Mouse (Mus musculus) left cerebral cortex, postnatal 36 days (tissue): ENCODE results near the gene Mroh8. TPM values are rescaled to one million over a fixed set of nuclear protein-coding genes. Genes with fewer than 3 reads are reported as not detected.
"Not testable (repeated sequence)": the region's sequence is repeated elsewhere in the genome, so short reads cannot be mapped to it uniquely, and the experiment has no call there.

Source experiments
- DNase-seq, 2 experiments: peaks; one replicate each; pipeline ENCODE4 v3.0.0; 2021 to 2022; ENCODE audit warnings: low spot score in 2 of 2, mixed read lengths in 1 of 2
- intact Hi-C: fragments of 180-260 bp; cut with DNase I; formaldehyde crosslinking; loops from one replicate; pipeline ENCODE4 v1.15.1; 2025
- total RNA-seq, 2 experiments: library from RNA; stranded (reverse); gene quantifications; 2 replicates each; pipeline ENCODE4 v1.2.3; 2021

Mroh8 gene
- total RNA-seq, 2 experiments from 2014 or later: 1.8 to 1.9 TPM

DNA sequence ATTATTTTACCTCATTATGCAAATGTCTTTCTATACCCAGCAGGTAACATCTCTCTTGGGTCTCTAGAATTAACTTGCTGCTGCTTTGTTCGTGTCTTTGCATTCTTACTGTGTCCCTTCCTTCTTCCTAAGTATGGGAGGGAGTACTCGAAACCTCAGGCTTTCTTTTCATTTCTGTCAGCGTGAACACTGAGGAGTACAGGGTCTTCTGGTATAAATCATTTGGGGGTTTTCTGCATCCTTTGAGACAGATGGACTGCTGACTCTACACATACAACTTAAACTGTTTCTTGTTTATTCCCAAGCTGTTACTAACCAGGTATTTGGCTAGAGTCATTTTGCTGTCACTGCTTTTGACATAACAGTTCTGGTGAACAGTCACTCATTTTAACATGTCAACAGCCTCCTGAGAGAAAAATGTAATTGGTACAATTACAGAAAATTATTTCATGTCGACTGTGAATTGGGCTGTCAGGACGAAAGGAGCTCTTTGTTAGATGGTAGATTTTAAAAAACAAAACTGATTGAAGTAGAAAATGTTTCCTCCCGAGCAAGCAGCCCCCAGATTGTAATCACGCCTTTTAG, 16.8 kb upstream of the Mroh8 start:
- intact Hi-C loops: no loop called here
- DNase-seq: no peak

GRCm38 (mm10) chr2:157292093-157292492, 12.7 kb upstream of the Mroh8 start:
- intact Hi-C loops: loop anchor here (1.0 kb wide), 1 partner anchor 47 kb away; no protein-coding TSS in a partner anchor
- DNase-seq: peak; percentile 55 to 57

GRCm38 (mm10) chr2:157288996-157289395, 9.6 kb upstream of the Mroh8 start:
- intact Hi-C loops: loop anchor here (2.0 kb wide), 1 partner anchor 282 kb away; the partner anchor contains the start of gene Blcap
- no peak for DNase-seq

GRCm38 (mm10) chr2:157287542-157287941, 8.2 kb upstream of the Mroh8 start:
- DNase-seq: peak; percentile 37 to 45
- intact Hi-C loops: no loop called here

DNA sequence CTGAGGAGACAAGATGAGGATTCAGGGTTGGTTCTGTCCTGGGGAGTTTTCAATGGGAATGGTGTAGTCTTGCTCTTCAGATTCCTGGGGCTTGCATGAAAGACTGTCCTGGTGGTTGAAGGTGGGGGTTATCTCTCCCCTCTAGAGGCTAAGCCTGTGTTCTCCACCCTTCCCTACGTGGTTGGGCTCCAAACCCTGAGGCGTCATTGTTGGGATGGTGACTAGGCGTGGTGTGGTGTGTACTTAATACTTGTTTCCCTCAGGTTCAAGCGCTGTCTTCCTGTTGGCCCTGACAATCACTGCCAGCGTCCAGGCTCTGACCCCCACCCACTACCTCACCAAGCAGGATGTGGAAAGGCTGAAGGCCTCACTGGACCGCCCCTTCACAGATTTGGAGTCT, 4.0 kb upstream of the Mroh8 start:
- intact Hi-C loops: no loop called here
- no peak for DNase-seq

DNA sequence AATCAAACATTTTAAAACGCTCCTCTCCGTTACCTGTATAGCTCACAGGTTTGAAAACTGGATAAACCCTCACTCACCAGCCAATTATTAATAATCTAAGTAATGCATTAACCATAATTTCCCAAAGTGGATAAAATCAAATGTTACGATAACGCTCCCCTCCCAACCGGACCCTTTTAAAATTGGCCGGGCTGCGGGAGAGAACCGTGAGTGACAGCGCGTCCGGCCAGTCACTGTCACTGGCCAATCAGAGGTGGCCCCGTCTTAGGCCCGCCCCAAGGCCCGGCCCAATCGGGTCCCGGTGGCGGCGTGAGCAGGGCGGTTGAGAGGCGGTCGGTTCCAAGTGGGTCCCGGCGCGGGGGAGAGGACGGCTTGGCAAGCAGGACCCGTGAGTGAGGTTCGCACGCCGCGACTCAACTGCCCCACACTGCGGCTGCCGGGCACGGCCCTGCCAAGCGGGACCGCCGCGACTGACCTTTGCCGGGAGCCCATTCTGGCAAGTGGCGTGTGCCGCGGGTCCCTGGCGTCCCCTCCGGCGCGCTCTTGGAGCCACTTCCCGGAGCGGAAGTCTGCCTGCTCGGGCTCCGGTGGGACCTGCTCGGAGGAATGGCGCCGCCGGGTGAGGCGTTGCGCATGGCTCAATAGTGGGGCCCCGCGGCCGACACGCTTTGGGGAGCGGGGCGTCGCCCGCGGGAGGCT, 483 bp downstream of the Mroh8 start, which contains the start of gene Rpn2:
TSS of gene Rpn2 (plus strand) at position 301 of the 699 bp plus-strand sequence.
- DNase-seq: peak; percentile 97 to 98
- intact Hi-C loops: loop anchor here (5.0 kb wide), 1 partner anchor 77 kb away; the partner anchor contains the start of gene Rbl1

DNA sequence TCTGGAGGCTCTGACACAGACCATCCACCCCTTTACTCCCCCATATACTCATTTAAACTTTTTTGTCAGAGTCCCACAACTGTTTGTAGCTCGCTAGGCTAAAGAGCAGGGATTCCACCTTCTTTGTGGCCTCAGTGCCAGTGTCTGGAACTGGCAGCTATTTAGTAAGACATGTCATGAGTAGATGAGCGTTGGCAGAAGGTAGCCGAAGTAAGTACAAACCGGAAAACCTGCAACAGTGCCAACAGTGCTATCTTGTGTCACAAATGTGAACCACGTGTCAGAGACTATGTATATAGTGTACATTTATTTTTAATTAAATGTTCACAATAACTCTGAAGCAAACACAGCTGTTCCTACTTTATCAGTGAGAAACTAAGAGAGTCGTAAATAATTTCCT, 15.5 kb downstream of the Mroh8 start:
- DNase-seq: no peak
- intact Hi-C loops: loop anchor here (5.0 kb wide), 1 partner anchor 137 kb away; no protein-coding TSS in a partner anchor

GRCm38 (mm10) chr2:157263101-157263500, 16.2 kb downstream of the Mroh8 start:
- intact Hi-C loops: loop anchor here (5.0 kb wide), 1 partner anchor 136 kb away; no protein-coding TSS in a partner anchor
- DNase-seq: no peak

GRCm38 (mm10) chr2:157262506-157262905, 16.8 kb downstream of the Mroh8 start:
- intact Hi-C loops: loop anchor here (5.0 kb wide), 1 partner anchor 135 kb away; no protein-coding TSS in a partner anchor
- no peak for DNase-seq

DNA sequence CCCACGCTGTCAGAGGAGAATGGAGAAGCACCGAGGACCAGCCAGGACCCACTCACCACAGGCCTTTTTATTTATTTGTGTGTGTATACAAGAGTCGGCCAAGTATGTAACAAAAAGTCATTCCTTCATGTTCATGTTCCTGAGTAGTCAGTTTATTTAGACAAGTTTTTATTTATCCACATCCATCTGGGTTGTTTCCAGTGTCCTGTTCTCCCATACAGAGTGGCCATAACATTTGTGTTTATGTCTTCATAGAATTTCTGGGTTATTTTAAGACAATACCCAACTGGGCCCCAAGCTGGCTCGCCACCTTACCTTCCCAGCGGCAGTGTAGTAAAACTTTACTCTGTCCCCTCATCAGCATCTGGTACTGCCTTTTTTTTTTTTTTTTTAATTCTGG, 17.4 kb downstream of the Mroh8 start:
- intact Hi-C loops: loop anchor here (5.0 kb wide), 1 partner anchor 135 kb away; no protein-coding TSS in a partner anchor
- DNase-seq: no peak

GRCm38 (mm10) chr2:157259720-157260119, 19.6 kb downstream of the Mroh8 start:
- intact Hi-C loops: loop anchor here (5.0 kb wide), 1 partner anchor 132 kb away; no protein-coding TSS in a partner anchor
- DNase-seq: peak; percentile 44 to 52

DNA sequence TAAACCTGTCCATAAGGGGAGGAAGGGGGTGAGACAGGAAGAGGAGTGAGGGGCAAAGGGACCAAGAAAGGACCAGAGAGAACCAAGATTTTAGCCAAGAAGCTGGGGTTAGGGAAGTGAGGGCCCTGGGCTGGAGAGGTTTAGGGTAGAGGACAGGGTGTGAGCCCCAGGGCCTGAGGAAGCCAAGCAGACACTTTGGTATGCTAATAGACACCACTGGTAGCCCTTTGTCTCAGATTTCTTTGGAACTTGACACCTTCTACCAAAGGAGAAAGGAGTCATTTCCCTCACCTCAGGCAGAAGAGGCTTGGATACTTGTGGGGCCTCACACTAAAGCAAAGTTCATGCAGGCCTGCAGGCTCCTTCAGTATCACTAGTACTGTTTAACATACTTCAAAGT, 31.2 kb downstream of the Mroh8 start:
- no peak for DNase-seq
- intact Hi-C loops: no loop called here

- no peak for DNase-seq
- intact Hi-C loops: no loop called here
These were observed 33.7 kb downstream of the Mroh8 start for GRCm38 (mm10) chr2:157245603-157246002.

GRCm38 (mm10) chr2:157245001-157245400, 34.3 kb downstream of the Mroh8 start:
- DNase-seq: no peak

DNA sequence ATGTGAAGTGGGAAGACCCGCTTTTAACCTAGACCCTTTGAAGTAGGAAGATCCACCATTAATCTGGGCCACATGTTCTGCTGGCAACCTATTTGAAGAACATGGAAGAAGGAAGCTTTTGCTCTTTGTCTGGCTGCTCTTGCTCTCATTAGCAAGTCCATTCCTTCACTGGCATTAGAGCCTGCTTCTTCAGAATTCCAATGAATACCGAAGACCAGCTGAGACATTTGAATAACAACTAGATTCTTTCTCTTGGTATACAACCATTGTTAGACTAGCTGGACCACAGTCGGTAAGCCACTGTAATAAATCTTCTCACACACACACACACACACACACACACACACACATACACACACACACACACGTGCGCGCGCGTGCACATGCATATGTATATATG, 43.4 kb downstream of the Mroh8 start:
- no peak for DNase-seq
- intact Hi-C loops: no loop called here

More at GRCm38 (mm10) chr2:157245001-157245400, 34.3 kb downstream of the Mroh8 start:
- intact Hi-C loops: no loop called here

DNA sequence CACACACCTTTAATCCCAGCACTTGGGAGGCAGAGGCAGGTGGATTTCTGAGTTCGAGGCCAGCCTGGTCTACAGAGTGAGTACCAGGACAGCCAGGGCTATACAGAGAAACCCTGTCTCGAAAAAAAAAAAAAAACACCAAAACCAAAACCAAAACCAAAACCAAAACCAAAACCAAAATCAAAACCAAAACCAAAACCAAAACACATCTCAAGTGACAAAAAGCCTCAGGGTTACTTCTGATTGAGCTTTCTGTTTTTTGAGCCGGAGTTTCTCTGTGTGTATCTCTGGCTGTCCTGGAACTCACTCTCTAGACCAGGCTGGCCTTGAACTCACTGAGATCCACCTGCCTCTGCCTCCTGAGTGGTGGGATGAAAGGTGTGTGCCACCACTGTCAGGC, 57.4 kb downstream of the Mroh8 start:
- DNase-seq, intact Hi-C loops: not testable (repeated sequence)

GRCm38 (mm10) chr2:157220108-157220507, 59.2 kb downstream of the Mroh8 start:
- intact Hi-C loops: no loop called here
- no peak for DNase-seq

DNA sequence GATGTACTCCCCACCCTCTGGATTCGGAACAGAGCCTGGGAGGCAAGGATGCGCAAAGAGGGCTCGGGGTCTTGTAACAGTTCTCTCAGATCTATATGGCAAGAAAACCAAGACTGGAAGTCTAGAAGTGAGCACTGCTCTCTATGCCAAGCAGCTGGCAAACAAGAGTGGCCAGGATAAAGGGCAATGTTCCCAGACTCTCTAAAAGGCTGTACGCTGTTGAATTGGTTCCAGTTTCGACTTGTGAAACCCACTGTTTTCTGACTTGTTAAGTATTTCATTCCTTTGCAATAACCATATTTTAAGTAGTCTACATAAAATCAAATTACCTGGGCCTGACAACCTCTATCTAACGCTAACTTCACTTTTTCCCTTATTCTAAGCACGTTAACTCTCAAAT, 67.6 kb downstream of the Mroh8 start:
- no peak for DNase-seq
- intact Hi-C loops: no loop called here

- intact Hi-C loops: loop anchor here (5.0 kb wide), 1 partner anchor 73 kb away; the partner anchor contains the start of genes Mroh8 and Rpn2
These were observed 74.8 kb downstream of the Mroh8 start, which contains the start of gene Rbl1 for GRCm38 (mm10) chr2:157204366-157205218. Rbl1 (minus strand) TSS chr2:157204534.

More at GRCm38 (mm10) chr2:157204366-157205218, 74.8 kb downstream of the Mroh8 start, which contains the start of gene Rbl1:
- peak; percentile 90 to 92 for DNase-seq
